Mouse (Mus musculus): Measurements from ENCODE around the gene Abcc1. TPM values are rescaled to one million over a fixed set of nuclear protein-coding genes. Genes with fewer than 3 reads are reported as not detected.
A peak's percentile ranks its signal among the peaks of the same experiment; 100 is the strongest.

The Abcc1 gene
- polyA plus RNA-seq, 1 experiment from 2014 or later = 17.9 TPM

DNA sequence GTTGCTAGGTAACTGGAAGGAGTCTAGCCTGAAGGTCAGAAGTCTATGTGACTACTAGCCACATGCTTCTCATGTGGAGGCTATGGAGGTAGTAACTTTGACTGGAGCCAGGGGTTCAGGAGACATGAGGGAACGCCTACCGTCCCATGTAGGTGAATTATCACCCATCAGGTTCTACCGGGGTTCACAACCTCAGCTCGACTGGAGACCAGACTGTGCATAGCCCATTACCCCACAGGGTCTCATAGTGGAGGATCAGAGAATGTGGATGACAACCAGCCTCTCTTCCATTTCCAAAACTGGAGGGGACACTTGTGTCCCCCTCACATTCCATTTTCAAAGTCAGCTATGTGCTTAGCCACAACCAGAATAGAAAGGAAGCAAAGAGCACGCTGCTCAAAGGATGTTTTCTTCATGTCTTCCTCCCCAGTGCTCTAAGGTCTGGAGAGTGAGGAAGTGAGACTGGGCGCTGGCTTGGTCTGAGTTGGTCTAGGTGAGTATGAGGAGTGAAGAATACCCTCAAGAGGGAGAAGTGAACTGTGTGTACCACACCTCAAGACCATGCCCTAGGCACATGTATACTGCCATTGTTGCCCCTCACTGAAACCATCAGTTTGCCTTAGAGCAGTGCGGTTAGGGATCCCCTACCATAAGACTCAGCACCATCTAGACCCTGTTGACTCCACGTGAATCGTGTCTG, 115.5 kb downstream of the Abcc1 start:
- WGBS = 87% methylated on average over 9 of the region's 9 CpGs

DNA sequence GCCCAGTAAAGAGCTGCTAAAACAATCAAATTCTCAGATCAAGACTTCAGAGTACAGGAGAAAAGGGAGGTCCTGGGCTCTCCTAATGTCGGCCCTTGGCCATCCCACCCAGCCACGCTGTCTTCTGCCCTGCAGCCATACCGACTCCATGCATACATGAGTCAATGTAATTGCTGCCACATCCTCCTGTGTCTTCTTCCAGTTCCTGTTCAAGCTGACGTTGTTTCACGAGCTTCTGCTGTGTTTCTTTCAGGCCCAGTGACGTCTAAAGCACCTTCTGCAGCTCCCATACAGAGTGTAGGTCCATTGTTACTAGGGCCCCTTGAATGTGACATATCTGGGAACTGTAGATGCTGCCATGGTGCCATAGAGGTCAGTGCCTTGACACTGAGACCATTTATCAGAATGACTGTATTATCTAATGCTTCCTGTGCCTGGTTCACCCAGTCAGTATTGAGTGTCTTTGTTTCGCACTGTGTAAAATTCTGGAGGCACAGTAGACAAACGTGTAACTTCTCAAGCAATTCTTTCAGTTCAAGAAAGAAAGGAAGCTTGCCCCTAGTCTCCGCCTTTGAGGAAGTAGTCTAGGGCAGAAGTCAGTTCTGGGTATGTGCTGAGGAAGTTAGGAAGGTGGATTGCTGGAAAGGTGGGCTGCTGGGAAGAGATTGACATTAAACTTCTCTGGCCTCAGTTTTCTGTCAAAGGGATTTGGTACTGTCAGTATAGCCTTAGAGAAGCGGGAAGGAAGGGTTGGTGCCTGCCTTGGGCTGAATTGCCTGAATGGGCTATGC, 116.3 kb downstream of the Abcc1 start:
- H3K9me3 ChIP-seq (ENCODE audit: control insufficient read depth, low read depth, low read length) = no peaks in the 10 kb centered on the region
- 54% methylated on average over 10 of the region's 10 CpGs for WGBS
- no peak for ATAC-seq (ENCODE audit: insufficient number of reproducible peaks, insufficient read depth, low FRiP score, low read depth)
- no peak overlapping the region for H3K27ac ChIP-seq (ENCODE audit: low read length)
- no peak overlapping the region for H3K9ac ChIP-seq (replicated peaks; ENCODE audit: low read depth, low read length)
- no peak overlapping the region for H3K4me2 ChIP-seq (replicated peaks; ENCODE audit: low read depth, low read length)
- H3K27me3 ChIP-seq (ENCODE audit: control insufficient read depth, insufficient read depth, low read length) = no peaks in the 10 kb centered on the region
- no peaks in the 10 kb centered on the region for H3K4me1 ChIP-seq (ENCODE audit: control insufficient read depth, insufficient read depth, low read length)
- no peak overlapping the region for H3K4me3 ChIP-seq (ENCODE audit: low read depth, low read length)
- peaks cover 6% of the 10 kb centered on the region for H3K36me3 ChIP-seq (ENCODE audit: control insufficient read depth, insufficient read depth, low read length)

More for the DNA sequence above, 115.5 kb downstream of the Abcc1 start:
- Histone ChIP-seq H3K9ac (replicated peaks; ENCODE audit: low read depth, low read length) (no peak overlapping the region), H3K4me3 (ENCODE audit: low read depth, low read length) (no peak overlapping the region), H3K4me1 (ENCODE audit: control insufficient read depth, insufficient read depth, low read length) (no peaks in the 10 kb centered on the region), H3K36me3 (ENCODE audit: control insufficient read depth, insufficient read depth, low read length) (peaks cover 10% of the 10 kb centered on the region), H3K27me3 (ENCODE audit: control insufficient read depth, insufficient read depth, low read length) (no peaks in the 10 kb centered on the region), H3K9me3 (ENCODE audit: control insufficient read depth, low read depth, low read length) (no peaks in the 10 kb centered on the region), H3K27ac (ENCODE audit: low read length) (no peak overlapping the region), H3K4me2 (replicated peaks; ENCODE audit: low read depth, low read length) (no peak overlapping the region)
- no peak for ATAC-seq (ENCODE audit: insufficient number of reproducible peaks, insufficient read depth, low FRiP score, low read depth)

DNA sequence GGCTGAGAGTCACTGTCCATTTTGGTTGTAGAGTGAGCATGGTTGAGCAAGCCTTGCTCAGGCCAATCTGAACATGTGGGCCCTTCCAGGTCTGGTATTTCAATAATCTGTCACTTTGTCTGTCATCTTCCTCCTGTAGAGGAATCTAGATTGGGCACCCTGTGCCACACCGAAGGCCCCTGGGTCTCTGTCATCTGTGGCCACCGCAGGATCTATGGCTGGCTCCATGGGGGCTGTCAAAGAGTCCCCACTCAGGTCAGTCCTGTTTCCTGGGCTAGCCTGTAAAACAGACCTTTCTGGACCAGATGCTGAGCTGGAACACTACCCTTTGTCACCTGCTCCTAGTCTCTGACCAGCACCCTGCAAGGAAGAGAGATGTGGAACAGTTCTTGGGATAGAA, 118.3 kb downstream of the Abcc1 start:
- H3K9me3 ChIP-seq (ENCODE audit: control insufficient read depth, low read depth, low read length) = no peaks in the 10 kb centered on the region
- no peak overlapping the region for H3K4me2 ChIP-seq (replicated peaks; ENCODE audit: low read depth, low read length)
- H3K9ac ChIP-seq (replicated peaks; ENCODE audit: low read depth, low read length) = no peak overlapping the region
- no peak overlapping the region for H3K27ac ChIP-seq (ENCODE audit: low read length)
- no peaks in the 10 kb centered on the region; the same call in 1 of the 2 replicates for H3K36me3 ChIP-seq (ENCODE audit: control insufficient read depth, insufficient read depth, low read length)
- no peaks in the 10 kb centered on the region for H3K27me3 ChIP-seq (ENCODE audit: control insufficient read depth, insufficient read depth, low read length)
- 96% methylated on average over 2 of the region's 2 CpGs for WGBS
- H3K4me1 ChIP-seq (ENCODE audit: control insufficient read depth, insufficient read depth, low read length) = no peaks in the 10 kb centered on the region
- ATAC-seq (ENCODE audit: insufficient number of reproducible peaks, insufficient read depth, low FRiP score, low read depth) = no peak
- H3K4me3 ChIP-seq (ENCODE audit: low read depth, low read length) = no peak overlapping the region

- Histone ChIP-seq H3K27ac (ENCODE audit: low read length) (no peak overlapping the region), H3K27me3 (ENCODE audit: control insufficient read depth, insufficient read depth, low read length) (no peaks in the 10 kb centered on the region), H3K4me3 (ENCODE audit: low read depth, low read length) (no peak overlapping the region), H3K4me1 (ENCODE audit: control insufficient read depth, insufficient read depth, low read length) (no peaks in the 10 kb centered on the region), H3K9ac (replicated peaks; ENCODE audit: low read depth, low read length) (no peak overlapping the region), H3K9me3 (ENCODE audit: control insufficient read depth, low read depth, low read length) (no peaks in the 10 kb centered on the region), H3K4me2 (replicated peaks; ENCODE audit: low read depth, low read length) (no peak overlapping the region), H3K36me3 (ENCODE audit: control insufficient read depth, insufficient read depth, low read length) (no peaks in the 10 kb centered on the region)
- ATAC-seq (ENCODE audit: insufficient number of reproducible peaks, insufficient read depth, low FRiP score, low read depth) = no peak
- WGBS = 71% methylated on average over 1 of the region's 1 CpGs
Measured at GRCm38 (mm10) chr16:14483221-14483620, 121.9 kb downstream of the Abcc1 start.

- peak; percentile 53; the same call in 1 of the 2 replicates for ATAC-seq (ENCODE audit: insufficient number of reproducible peaks, insufficient read depth, low FRiP score, low read depth)
- WGBS = 81% methylated on average over 2 of the region's 2 CpGs
Measured at GRCm38 (mm10) chr16:14493491-14494114, 132.2 kb downstream of the Abcc1 start.

GRCm38 (mm10) chr16:14501649-14502360, 140.4 kb downstream of the Abcc1 start:
- Histone ChIP-seq H3K4me3 (ENCODE audit: low read depth, low read length) (no peak overlapping the region), H3K36me3 (ENCODE audit: control insufficient read depth, insufficient read depth, low read length) (no peaks in the 10 kb centered on the region), H3K9ac (replicated peaks; ENCODE audit: low read depth, low read length) (no peak overlapping the region), H3K4me1 (ENCODE audit: control insufficient read depth, insufficient read depth, low read length) (no peaks in the 10 kb centered on the region), H3K9me3 (ENCODE audit: control insufficient read depth, low read depth, low read length) (no peaks in the 10 kb centered on the region), H3K4me2 (replicated peaks; ENCODE audit: low read depth, low read length) (no peak overlapping the region), H3K27me3 (ENCODE audit: control insufficient read depth, insufficient read depth, low read length) (no peaks in the 10 kb centered on the region), H3K27ac (ENCODE audit: low read length) (no peak overlapping the region)
- WGBS = 82% methylated on average over 8 of the region's 8 CpGs
- ATAC-seq (ENCODE audit: insufficient number of reproducible peaks, insufficient read depth, low FRiP score, low read depth) = no peak

More at GRCm38 (mm10) chr16:14493491-14494114, 132.2 kb downstream of the Abcc1 start:
- Histone ChIP-seq H3K27ac (ENCODE audit: low read length) (no peak overlapping the region), H3K9ac (replicated peaks; ENCODE audit: low read depth, low read length) (no peak overlapping the region), H3K36me3 (ENCODE audit: control insufficient read depth, insufficient read depth, low read length) (no peaks in the 10 kb centered on the region), H3K9me3 (ENCODE audit: control insufficient read depth, low read depth, low read length) (no peaks in the 10 kb centered on the region), H3K4me3 (ENCODE audit: low read depth, low read length) (no peak overlapping the region), H3K4me2 (replicated peaks; ENCODE audit: low read depth, low read length) (no peak overlapping the region), H3K4me1 (ENCODE audit: control insufficient read depth, insufficient read depth, low read length) (no peaks in the 10 kb centered on the region), H3K27me3 (ENCODE audit: control insufficient read depth, insufficient read depth, low read length) (no peaks in the 10 kb centered on the region)

GRCm38 (mm10) chr16:14506461-14506860, 145.1 kb downstream of the Abcc1 start:
- ATAC-seq (ENCODE audit: insufficient number of reproducible peaks, insufficient read depth, low FRiP score, low read depth) = no peak
- Histone ChIP-seq H3K9ac (replicated peaks; ENCODE audit: low read depth, low read length) (no peak overlapping the region), H3K4me1 (ENCODE audit: control insufficient read depth, insufficient read depth, low read length) (no peaks in the 10 kb centered on the region), H3K4me2 (replicated peaks; ENCODE audit: low read depth, low read length) (no peak overlapping the region), H3K36me3 (ENCODE audit: control insufficient read depth, insufficient read depth, low read length) (no peaks in the 10 kb centered on the region), H3K9me3 (ENCODE audit: control insufficient read depth, low read depth, low read length) (no peaks in the 10 kb centered on the region), H3K27me3 (ENCODE audit: control insufficient read depth, insufficient read depth, low read length) (no peaks in the 10 kb centered on the region), H3K27ac (ENCODE audit: low read length) (no peak overlapping the region), H3K4me3 (ENCODE audit: low read depth, low read length) (no peak overlapping the region)
- 13% methylated on average over 2 of the region's 2 CpGs for WGBS

All from stomach, embryonic 14.5 days (tissue).